Mouse (Mus musculus) liver, embryonic 14.5 days (tissue): Measurements from ENCODE around the gene Nisch. TPM values are rescaled to one million over a fixed set of nuclear protein-coding genes. Genes with fewer than 3 reads are reported as not detected.

Experiments used
- ATAC-seq: fragments of 200-750 bp; cut with Nextera tagmentation; 2 replicates; pipeline ENCODE4 v1.8.0; 2017; ENCODE audit warnings: moderate number of reproducible peaks, mild to moderate bottlenecking, moderate library complexity; ENCODE audit not compliant: insufficient read depth
- DNase-seq, 3 experiments: peaks; one replicate each; pipeline ENCODE4 v3.0.0-alpha.2; 2012 to 2013; ENCODE audit warnings: low read depth in 3 of 3, low spot score in 3 of 3
- H3K27ac ChIP-seq: fragments of 300-500 bp; sonication (generic); 2 replicates; pipeline ENCODE4 v1.5.1; 2014; ENCODE audit warnings: moderate library complexity, mild to moderate bottlenecking, control low read depth, inconsistent platforms
- H3K27me3 ChIP-seq: fragments of 300-500 bp; sonication (generic); 2 replicates; pipeline ENCODE4 v1.6.1; 2014; ENCODE audit warnings: mild to moderate bottlenecking, low read length, moderate library complexity; ENCODE audit not compliant: control insufficient read depth, insufficient read depth
- H3K36me3 ChIP-seq: fragments of 300-500 bp; sonication (generic); replicated peaks from 2 replicates; pipeline ENCODE4 v1.6.1; 2014; ENCODE audit warnings: low read depth; ENCODE audit not compliant: control insufficient read depth, insufficient read depth
- H3K4me1 ChIP-seq, 2 experiments: fragments of 200-500 bp in 1 of 2; fragments of 300-500 bp in 1 of 2; sonication (generic) in 1 of 2; replicated peaks; 2 replicates each; pipeline ENCODE4 v1.6.1; 2012 to 2014; ENCODE audit warnings: antibody characterized with exemption in 1 of 2, inconsistent platforms in 1 of 2, low read length in 1 of 2; ENCODE audit not compliant: control insufficient read depth in 2 of 2, insufficient read depth in 2 of 2
- H3K4me2 ChIP-seq: fragments of 300-500 bp; sonication (generic); 2 replicates; pipeline ENCODE4 v1.6.1; 2014; ENCODE audit warnings: low read depth, mild to moderate bottlenecking, control low read depth, moderate library complexity
- H3K4me3 ChIP-seq, 2 experiments: fragments of 200-500 bp in 1 of 2; fragments of 300-500 bp in 1 of 2; sonication (generic) in 1 of 2; 2 replicates each; pipeline ENCODE4 v1.5.1; 2012 to 2014; ENCODE audit warnings: low read depth in 2 of 2, low read length in 2 of 2, mild to moderate bottlenecking in 2 of 2, control low read depth in 1 of 2, inconsistent platforms in 1 of 2, moderate library complexity in 1 of 2; ENCODE audit not compliant: insufficient read depth in 1 of 2
- H3K9ac ChIP-seq: fragments of 300-500 bp; sonication (generic); replicated peaks from 2 replicates; pipeline ENCODE4 v1.6.1; 2014; ENCODE audit warnings: mild to moderate bottlenecking, control low read depth, moderate library complexity
- H3K9me3 ChIP-seq: fragments of 300-500 bp; sonication (generic); 2 replicates; pipeline ENCODE4 v1.6.1; 2016; ENCODE audit warnings: low read length, mixed read lengths; ENCODE audit not compliant: control insufficient read depth
- CTCF ChIP-seq: IDR thresholded peaks from 2 replicates; pipeline ENCODE4 v1.5.1; 2016; ENCODE audit warnings: antibody characterized with exemption, low read depth, control low read depth
- EP300 ChIP-seq: IDR thresholded peaks from 2 replicates; pipeline ENCODE4 v1.6.1; 2016; ENCODE audit warnings: antibody characterized with exemption, low read depth
- WGBS: fragments of 180-500 bp; shearing (Covaris S2); extraction: QIAGEN DNeasy Blood & Tissue Kit; methylation state at CpG from one replicate; pipeline ENCODE4 v1.1.7; 2014; ENCODE audit not compliant: insufficient replicate concordance; 5-methylcytosine and 5-hydroxymethylcytosine counted together
- polyA plus RNA-seq, 2 experiments: library from polyadenylated mRNA; depleted of rRNA in 1 of 2; stranded (reverse) in 1 of 2; unstranded in 1 of 2; fragments of >200 nt; fragmentation: Nextera tagmentation in 1 of 2; extraction: Ambion mirVana in 1 of 2; gene quantifications; 2 replicates each; pipeline versions ENCODE4 v1.2.1 to v1.2.3; 2012 to 2014

The Nisch gene
- polyA plus RNA-seq, 2 experiments = 50.3 to 71.1 TPM

- TF ChIP-seq EP300 (no peak), CTCF (no peak)
- Histone ChIP-seq H3K27me3 (no peaks in the 10 kb centered on the region), H3K9ac (no peak overlapping the region), H3K4me3 (no peak overlapping the region), H3K27ac (no peak overlapping the region), H3K4me2 (no peak overlapping the region), H3K4me1 (0 out of 4 replicates have a peak, but pooled peaks cover 0 to 1% of the 10 kb centered on the region in 2 experiments), H3K36me3 (peaks cover 45% of the 10 kb centered on the region), H3K9me3 (no peaks in the 10 kb centered on the region)
- ATAC-seq = no peak
- WGBS = 81% methylated on average over 11 of the region's 11 CpGs
- no peak for DNase-seq
Measured at GRCm38 (mm10) chr14:31171386-31171785, 45.4 kb downstream of the Nisch start.

- no peak overlapping the region for H3K27ac ChIP-seq
- H3K4me2 ChIP-seq = no peak overlapping the region
- peaks cover 40% of the 10 kb centered on the region for H3K36me3 ChIP-seq
- H3K4me3 ChIP-seq = no peak overlapping the region
- DNase-seq (no peak), ATAC-seq (no peak)
- TF ChIP-seq EP300 = no peak
- TF ChIP-seq CTCF = no peak
- H3K27me3 ChIP-seq = no peaks in the 10 kb centered on the region
- 78% methylated on average over 13 of the region's 13 CpGs for WGBS
- H3K9me3 ChIP-seq = no peaks in the 10 kb centered on the region
- H3K9ac ChIP-seq = no peak overlapping the region
- H3K4me1 ChIP-seq = 0 out of 4 replicates have a peak, but pooled peaks cover 0 to 2% of the 10 kb centered on the region in 2 experiments
Measured at GRCm38 (mm10) chr14:31170963-31171362, 45.8 kb downstream of the Nisch start.

GRCm38 (mm10) chr14:31169508-31169907, 47.2 kb downstream of the Nisch start:
- TF ChIP-seq EP300 (no peak), CTCF (no peak)
- no peak for ATAC-seq
- Histone ChIP-seq H3K36me3 (peaks cover 33% of the 10 kb centered on the region), H3K27ac (no peak overlapping the region), H3K4me3 (no peak overlapping the region), H3K9me3 (no peaks in the 10 kb centered on the region), H3K27me3 (no peaks in the 10 kb centered on the region), H3K4me1 (0 out of 4 replicates have a peak, but pooled peaks cover under 1 to 2% of the 10 kb centered on the region in 2 experiments), H3K4me2 (no peak overlapping the region), H3K9ac (no peak overlapping the region)
- WGBS = 9% methylated on average over 6 of the region's 6 CpGs
- DNase-seq = no peak

- ATAC-seq (no peak), DNase-seq (no peak)
- H3K27me3 ChIP-seq = no peaks in the 10 kb centered on the region
- H3K9ac ChIP-seq = no peak within 1 kb of the TSS
- no peak within 1 kb of the TSS for H3K27ac ChIP-seq
- H3K9me3 ChIP-seq = no peaks in the 10 kb centered on the region
- TF ChIP-seq CTCF = no peak
- no peak for TF ChIP-seq EP300
- H3K4me3 ChIP-seq = peak within 1 kb of the TSS; percentile 18 to 20
- peaks cover 8% of the 10 kb centered on the region in 2 experiments for H3K4me1 ChIP-seq
- H3K36me3 ChIP-seq = peaks cover 26% of the 10 kb centered on the region
- 7% methylated on average over 10 of the region's 10 CpGs for WGBS
- H3K4me2 ChIP-seq = no peak within 1 kb of the TSS
Measured at GRCm38 (mm10) chr14:31168425-31168824, 48.3 kb downstream of the Nisch start, which contains the start of gene Stab1. Stab1 (minus strand) TSS chr14:31168641.

GRCm38 (mm10) chr14:31166827-31167226, 49.9 kb downstream of the Nisch start:
- H3K4me1 ChIP-seq = peaks cover 8% of the 10 kb centered on the region in 2 experiments

More at GRCm38 (mm10) chr14:31166827-31167226, 49.9 kb downstream of the Nisch start:
- Histone ChIP-seq H3K36me3 (peaks cover 11% of the 10 kb centered on the region), H3K9me3 (no peaks in the 10 kb centered on the region), H3K4me3 (peak overlapping the region; percentile 11 to 20; a peak in 3 of 4 replicates), H3K27ac (no peak overlapping the region), H3K27me3 (no peaks in the 10 kb centered on the region), H3K4me2 (no peak overlapping the region), H3K9ac (no peak overlapping the region)
- 37% methylated on average over 9 of the region's 9 CpGs for WGBS
- ATAC-seq = no peak
- DNase-seq = no peak
- TF ChIP-seq EP300 = no peak
- TF ChIP-seq CTCF = no peak
